Mouse (Mus musculus): Measurements from ENCODE around the gene Cdip1. TPM values are rescaled to one million over a fixed set of nuclear protein-coding genes. Genes with fewer than 3 reads are reported as not detected.
"Not testable (repeated sequence)": the region's sequence is repeated elsewhere in the genome, so short reads cannot be mapped to it uniquely, and the experiment has no call there.

Gene Cdip1
- 120 and 128 TPM in 2 replicates for polyA plus RNA-seq (2015; fragmentation: Nextera tagmentation; extraction: Ambion mirVana)

DNA sequence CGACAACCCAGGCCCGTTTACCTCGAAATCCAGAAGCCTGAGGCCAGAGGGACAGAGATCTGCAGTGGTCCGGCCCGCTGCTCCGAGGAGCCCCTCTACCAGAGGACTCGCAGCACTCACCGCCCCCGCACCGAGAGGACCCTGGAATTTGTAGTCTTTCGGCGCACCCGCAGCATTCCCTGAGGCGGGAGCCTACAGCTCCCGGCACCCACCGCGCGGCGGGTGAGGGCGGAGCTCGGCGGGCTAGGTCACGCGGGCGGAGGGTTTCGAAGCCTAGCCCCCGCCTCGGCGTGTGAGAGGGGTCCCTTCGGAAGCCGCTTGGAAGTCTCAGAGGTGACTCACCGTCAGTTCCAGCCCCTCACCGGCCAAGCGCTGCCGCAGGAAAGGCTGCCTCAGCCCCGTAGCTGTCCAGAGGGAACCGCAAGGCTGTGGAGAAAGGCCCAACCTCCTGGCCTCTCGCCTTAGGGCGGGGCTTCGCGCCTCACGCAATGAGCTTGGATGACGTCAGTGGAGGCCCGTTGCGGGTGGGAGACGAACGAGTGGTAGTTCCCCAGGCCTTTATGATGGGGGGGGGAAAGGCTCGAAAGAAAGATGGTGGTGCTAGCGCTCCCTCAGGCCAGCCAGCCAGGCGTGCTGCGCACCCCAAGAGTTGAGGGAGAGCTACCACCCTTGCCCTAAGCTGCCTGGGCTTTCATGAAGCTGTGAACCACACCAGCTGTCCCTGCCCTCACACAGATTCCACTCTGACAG, at the start of gene Cdip1:
Gene Cdip1 (minus strand): TSS at position 483 of the 750 bp plus-strand sequence.
- peak within 1 kb of the TSS; percentile 79 for H3K4me2 ChIP-seq
- H3K27ac ChIP-seq (replicated peaks) = peak within 1 kb of the TSS; percentile 99
- under 1% methylated on average over 51 of the region's 51 CpGs for WGBS
- H3K4me3 ChIP-seq = peak within 1 kb of the TSS; percentile 78
- H3K9me3 ChIP-seq = no peaks in the 10 kb centered on the region
- no peaks in the 10 kb centered on the region for H3K27me3 ChIP-seq (replicated peaks)
- ATAC-seq (ENCODE audit: extremely low read depth, insufficient number of reproducible peaks, low FRiP score, low TSS enrichment) = peak; percentile 96
- H3K36me3 ChIP-seq = peaks cover 6% of the 10 kb centered on the region; the same call in 1 of the 2 replicates
- H3K4me1 ChIP-seq = peaks cover 45% of the 10 kb centered on the region
- peak within 1 kb of the TSS; percentile 90 for H3K9ac ChIP-seq

DNA sequence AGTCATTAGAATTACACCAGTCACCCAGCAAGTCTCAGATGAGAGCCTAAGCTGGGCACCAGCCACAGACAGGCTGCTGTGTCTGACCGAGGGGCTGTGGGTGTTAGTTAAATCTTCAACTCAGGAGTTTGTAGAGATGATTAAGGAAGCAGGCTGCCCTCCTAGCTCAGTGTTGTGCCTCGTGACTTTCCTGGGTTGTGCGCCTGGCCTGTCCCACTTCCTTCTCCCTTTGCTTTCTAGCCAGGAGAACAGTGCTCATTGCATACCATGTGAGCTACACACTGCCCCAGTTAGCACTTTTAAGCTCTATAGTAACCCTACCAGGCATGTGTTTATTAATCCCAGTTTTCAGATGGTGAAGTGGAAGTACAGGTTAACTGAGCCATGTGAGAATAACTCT, 49.5 kb upstream of the Cdip1 start:
- no peak overlapping the region for H3K4me2 ChIP-seq
- no peak overlapping the region for H3K4me3 ChIP-seq
- WGBS = 67% methylated on average over 3 of the region's 3 CpGs
- no peaks in the 10 kb centered on the region for H3K9me3 ChIP-seq
- H3K27me3 ChIP-seq (replicated peaks) = no peaks in the 10 kb centered on the region
- no peak overlapping the region for H3K9ac ChIP-seq
- no peaks in the 10 kb centered on the region for H3K4me1 ChIP-seq
- ATAC-seq (ENCODE audit: extremely low read depth, insufficient number of reproducible peaks, low FRiP score, low TSS enrichment) = no peak
- H3K36me3 ChIP-seq = no peaks in the 10 kb centered on the region
- H3K27ac ChIP-seq (replicated peaks) = no peak overlapping the region

DNA sequence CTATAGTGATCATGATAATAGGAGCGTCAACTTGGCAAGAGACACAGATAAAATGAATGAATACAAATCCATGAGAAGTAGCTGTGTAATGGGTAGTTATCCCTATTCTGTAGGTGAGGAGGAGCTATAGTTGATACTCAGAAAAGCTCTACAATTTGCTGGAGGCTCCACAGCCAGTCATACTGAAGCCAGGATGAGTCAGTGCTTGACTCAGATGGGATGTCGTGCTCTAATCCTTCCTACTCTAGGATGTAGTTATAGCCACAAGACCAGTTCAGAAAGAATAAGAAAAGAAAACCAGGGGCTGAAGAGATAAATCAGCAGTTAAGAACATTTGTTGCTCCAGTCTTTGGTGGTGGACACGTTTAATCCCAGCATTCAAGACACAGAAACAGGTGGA, 47.5 kb upstream of the Cdip1 start:
- H3K9ac ChIP-seq = no peak overlapping the region
- ATAC-seq (ENCODE audit: extremely low read depth, insufficient number of reproducible peaks, low FRiP score, low TSS enrichment) = no peak
- WGBS = 68% methylated on average over 3 of the region's 3 CpGs

DNA sequence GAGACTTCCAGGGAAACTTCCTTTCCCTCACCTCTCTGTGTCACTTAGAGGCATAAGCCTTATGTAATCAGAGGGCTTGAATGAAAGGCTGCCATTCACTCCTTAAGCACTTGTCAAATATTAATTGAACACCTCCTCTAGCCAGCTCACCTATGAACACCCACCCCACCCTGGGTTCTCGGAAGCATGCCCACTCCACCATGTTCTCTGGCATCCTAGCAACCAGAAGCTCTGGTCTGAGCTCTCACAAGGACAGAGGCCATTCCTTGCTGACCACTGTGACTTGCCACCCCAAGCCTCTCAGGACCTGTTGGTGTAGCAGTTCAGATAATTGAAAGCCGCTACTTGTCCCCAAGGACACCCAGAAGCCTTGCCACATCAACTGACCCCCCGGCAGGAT, 45.1 kb upstream of the Cdip1 start, which contains the start of gene 4930562C15Rik:
Gene 4930562C15Rik (plus strand): TSS at position 226 of the 400 bp plus-strand sequence.
- Histone ChIP-seq H3K9ac (no peak within 1 kb of the TSS), H3K36me3 (no peaks in the 10 kb centered on the region), H3K9me3 (no peaks in the 10 kb centered on the region), H3K27me3 (replicated peaks) (peaks cover 4% of the 10 kb centered on the region; the same call in 1 of the 2 replicates), H3K27ac (replicated peaks) (no peak within 1 kb of the TSS), H3K4me3 (no peak within 1 kb of the TSS), H3K4me2 (no peak within 1 kb of the TSS), H3K4me1 (peaks cover 5% of the 10 kb centered on the region; the same call in 1 of the 2 replicates)
- WGBS = 74% methylated on average over 3 of the region's 3 CpGs
- no peak for ATAC-seq (ENCODE audit: extremely low read depth, insufficient number of reproducible peaks, low FRiP score, low TSS enrichment)

More for the DNA sequence above, 47.5 kb upstream of the Cdip1 start:
- Histone ChIP-seq H3K27me3 (replicated peaks) (peaks cover 4% of the 10 kb centered on the region; the same call in 1 of the 2 replicates), H3K36me3 (no peaks in the 10 kb centered on the region), H3K4me3 (no peak overlapping the region), H3K4me1 (no peaks in the 10 kb centered on the region), H3K27ac (replicated peaks) (no peak overlapping the region), H3K4me2 (no peak overlapping the region), H3K9me3 (no peaks in the 10 kb centered on the region)

DNA sequence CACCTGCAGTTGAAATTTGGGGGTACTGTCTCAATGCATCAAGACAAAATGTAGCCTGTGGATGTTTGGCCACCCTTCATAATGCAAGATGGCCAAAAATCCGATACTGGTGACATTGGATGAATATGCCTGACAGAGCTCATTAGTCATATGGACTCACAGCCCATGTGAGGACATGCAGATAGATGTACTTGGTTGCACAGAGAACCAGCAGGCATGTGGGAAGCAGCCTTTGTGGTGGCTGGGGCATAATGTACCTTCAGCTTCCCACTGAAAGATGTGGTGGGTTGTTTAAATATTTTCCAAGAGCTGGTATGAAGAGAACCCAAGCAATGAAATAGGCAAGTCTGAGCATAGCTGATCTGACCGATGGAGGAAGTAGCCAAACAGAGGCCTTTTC, 43.8 kb upstream of the Cdip1 start:
- no peak overlapping the region for H3K4me3 ChIP-seq
- no peak overlapping the region for H3K4me2 ChIP-seq
- no peak overlapping the region for H3K27ac ChIP-seq (replicated peaks)
- no peaks in the 10 kb centered on the region for H3K36me3 ChIP-seq
- H3K9me3 ChIP-seq = no peaks in the 10 kb centered on the region
- no peak overlapping the region for H3K9ac ChIP-seq
- H3K4me1 ChIP-seq = peaks cover 5% of the 10 kb centered on the region; the same call in 1 of the 2 replicates
- WGBS = 65% methylated on average over 2 of the region's 2 CpGs
- no peak for ATAC-seq (ENCODE audit: extremely low read depth, insufficient number of reproducible peaks, low FRiP score, low TSS enrichment)
- H3K27me3 ChIP-seq (replicated peaks) = peaks cover 4% of the 10 kb centered on the region; the same call in 1 of the 2 replicates

DNA sequence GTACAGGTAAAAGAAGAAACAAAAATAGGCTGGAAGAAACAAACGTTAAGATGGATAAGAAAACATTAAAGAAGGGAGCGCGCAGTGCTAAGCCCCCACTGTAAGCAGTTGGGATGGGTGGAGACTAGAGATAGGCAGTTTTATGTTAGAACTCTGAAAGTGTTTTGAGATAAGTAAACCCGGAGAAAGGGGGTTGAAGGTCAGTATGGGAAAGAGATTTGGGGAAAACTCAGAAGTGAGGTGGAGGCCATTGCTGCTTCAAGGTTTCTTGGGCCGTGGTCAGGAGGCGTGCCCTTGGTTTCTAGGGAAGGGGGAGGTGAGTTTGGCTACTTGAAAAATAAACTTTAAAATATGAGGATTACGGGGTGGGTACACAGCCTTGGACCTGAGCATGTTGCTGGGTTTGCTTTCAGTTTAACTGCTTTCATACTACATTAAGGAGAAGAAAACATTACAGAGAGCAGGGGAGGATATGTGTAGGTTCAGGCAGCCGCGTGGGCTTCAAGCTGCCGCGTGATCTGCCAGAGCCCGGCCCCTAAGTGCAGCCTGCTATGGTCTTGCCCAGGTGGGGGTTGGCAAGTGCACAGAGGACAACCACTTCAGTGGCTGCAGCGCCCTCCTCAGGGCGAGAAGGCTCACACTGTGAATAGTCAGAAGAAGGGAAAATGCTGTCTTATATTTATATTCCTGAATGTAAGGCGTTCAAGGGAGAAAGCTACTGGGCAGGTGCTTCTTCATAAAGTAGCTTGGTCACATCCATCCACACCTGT, 41.7 kb upstream of the Cdip1 start:
- Histone ChIP-seq H3K4me2 (no peak overlapping the region), H3K27ac (replicated peaks) (no peak overlapping the region), H3K9me3 (no peaks in the 10 kb centered on the region), H3K4me1 (peaks cover 5% of the 10 kb centered on the region; the same call in 1 of the 2 replicates), H3K27me3 (replicated peaks) (peaks cover 4% of the 10 kb centered on the region; the same call in 1 of the 2 replicates), H3K36me3 (no peaks in the 10 kb centered on the region), H3K4me3 (no peak overlapping the region), H3K9ac (no peak overlapping the region)
- 59% methylated on average over 15 of the region's 15 CpGs for WGBS
- ATAC-seq (ENCODE audit: extremely low read depth, insufficient number of reproducible peaks, low FRiP score, low TSS enrichment) = no peak

DNA sequence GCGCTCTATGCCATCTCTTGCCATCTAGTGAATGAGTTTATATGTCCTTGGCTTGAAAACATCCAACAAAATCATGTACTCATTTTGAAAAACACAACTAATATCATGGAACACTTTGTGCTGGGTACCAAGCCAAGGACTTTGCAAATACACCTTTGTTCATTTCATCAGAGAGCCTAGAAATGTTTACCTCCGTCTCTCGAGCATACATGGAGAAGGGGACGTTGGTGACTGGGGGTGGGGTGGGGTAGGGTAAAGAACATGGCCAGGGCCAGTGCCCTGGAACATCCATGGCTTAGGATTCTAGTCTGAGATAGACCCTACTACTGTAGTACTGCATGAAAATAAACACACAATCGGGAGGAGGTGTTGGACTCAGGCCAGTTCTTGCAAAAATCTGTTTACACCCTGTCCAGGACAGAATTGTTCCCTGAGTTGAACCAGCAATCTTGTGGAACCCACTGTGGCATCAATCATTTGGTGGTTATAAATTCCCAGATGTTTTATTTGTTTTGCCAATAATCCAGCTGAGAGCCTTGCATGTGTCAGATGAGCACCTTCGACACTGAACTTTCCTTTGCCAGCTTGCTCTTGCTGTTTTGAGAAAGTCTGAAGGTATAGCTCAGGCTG, 39.3 kb upstream of the Cdip1 start:
- Histone ChIP-seq H3K4me2 (no peak overlapping the region), H3K9ac (no peak overlapping the region), H3K36me3 (no peaks in the 10 kb centered on the region), H3K4me3 (no peak overlapping the region), H3K4me1 (peaks cover 5% of the 10 kb centered on the region; the same call in 1 of the 2 replicates), H3K27me3 (replicated peaks) (peaks cover 4% of the 10 kb centered on the region; the same call in 1 of the 2 replicates), H3K9me3 (no peaks in the 10 kb centered on the region), H3K27ac (replicated peaks) (no peak overlapping the region)
- WGBS = 75% methylated on average over 6 of the region's 6 CpGs
- ATAC-seq (ENCODE audit: extremely low read depth, insufficient number of reproducible peaks, low FRiP score, low TSS enrichment) = no peak

DNA sequence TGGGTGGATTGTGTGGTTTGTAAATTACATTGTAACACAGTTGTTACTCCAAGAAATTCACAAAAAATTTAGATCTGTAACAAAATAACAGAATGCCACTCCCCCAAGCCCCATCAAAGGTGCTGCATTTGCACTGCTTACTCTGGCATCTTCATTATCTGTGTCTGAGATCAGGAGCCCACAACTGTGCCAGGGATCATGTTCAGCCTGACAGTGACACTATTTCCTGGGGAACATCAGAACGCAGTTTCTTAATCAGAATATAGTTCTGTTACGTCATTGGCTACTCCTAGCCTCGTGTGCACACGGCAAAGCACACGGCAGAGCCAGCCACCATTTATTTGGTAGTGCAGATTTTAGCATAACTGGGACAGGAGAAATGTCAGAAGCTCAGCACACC, 37.5 kb upstream of the Cdip1 start:
- WGBS = 90% methylated on average over 5 of the region's 5 CpGs
- Histone ChIP-seq H3K27ac (replicated peaks) (no peak overlapping the region), H3K4me2 (no peak overlapping the region), H3K4me3 (no peak overlapping the region), H3K27me3 (replicated peaks) (no peaks in the 10 kb centered on the region), H3K9ac (no peak overlapping the region), H3K4me1 (peaks cover 5% of the 10 kb centered on the region; the same call in 1 of the 2 replicates), H3K36me3 (no peaks in the 10 kb centered on the region), H3K9me3 (no peaks in the 10 kb centered on the region)
- ATAC-seq (ENCODE audit: extremely low read depth, insufficient number of reproducible peaks, low FRiP score, low TSS enrichment) = no peak

DNA sequence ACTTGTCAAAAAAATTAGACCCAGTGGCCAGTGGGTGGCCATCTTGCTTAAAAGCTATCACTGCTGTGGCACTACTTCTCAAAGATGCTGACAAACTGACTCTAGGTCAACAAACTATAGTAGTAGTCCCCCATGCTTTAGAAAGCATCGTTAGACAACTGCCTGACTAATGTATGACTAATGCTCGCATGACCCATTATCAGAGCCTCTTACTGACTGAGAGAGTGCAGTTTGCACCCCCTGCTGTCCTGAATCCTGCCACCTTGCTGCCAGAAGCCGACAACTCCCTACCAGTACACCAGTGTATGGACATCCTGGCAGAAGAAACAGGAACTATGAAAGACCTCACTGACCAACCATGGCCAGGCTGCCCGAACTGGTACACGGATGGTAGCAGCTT, 34.4 kb upstream of the Cdip1 start:
- H3K9me3 ChIP-seq = peaks cover 18% of the 10 kb centered on the region
- WGBS = 75% methylated on average over 5 of the region's 5 CpGs
- not testable (repeated sequence) for H3K4me2 ChIP-seq; ATAC-seq (ENCODE audit: extremely low read depth, insufficient number of reproducible peaks, low FRiP score, low TSS enrichment); H3K27me3 ChIP-seq (replicated peaks); H3K4me3 ChIP-seq; H3K9ac ChIP-seq; H3K36me3 ChIP-seq; H3K4me1 ChIP-seq; H3K27ac ChIP-seq (replicated peaks)

DNA sequence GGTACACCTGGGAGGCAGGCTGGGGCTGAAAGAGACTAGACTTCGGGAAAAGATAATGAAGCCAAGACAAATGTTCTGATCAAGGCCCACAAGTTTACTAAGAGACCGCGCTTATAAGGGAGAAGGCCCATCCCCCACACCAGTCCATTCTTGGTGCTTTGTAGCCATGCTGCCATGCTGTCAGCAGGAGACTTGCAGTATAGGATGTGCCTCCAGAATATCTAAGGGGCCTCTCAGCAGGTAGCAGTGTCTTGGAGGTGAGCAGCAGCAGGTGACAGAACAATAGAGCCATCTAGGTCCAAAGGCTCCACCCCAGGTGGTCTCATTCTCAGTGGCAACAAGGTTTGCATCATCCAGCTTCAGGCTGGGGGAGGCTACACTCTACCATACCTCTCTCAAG, 28.3 kb upstream of the Cdip1 start:
- Histone ChIP-seq H3K4me1 (no peaks in the 10 kb centered on the region), H3K9me3 (peaks cover 22% of the 10 kb centered on the region), H3K27ac (replicated peaks) (no peak overlapping the region), H3K36me3 (no peaks in the 10 kb centered on the region), H3K4me2 (no peak overlapping the region), H3K9ac (no peak overlapping the region), H3K27me3 (replicated peaks) (no peaks in the 10 kb centered on the region), H3K4me3 (no peak overlapping the region)
- no peak for ATAC-seq (ENCODE audit: extremely low read depth, insufficient number of reproducible peaks, low FRiP score, low TSS enrichment)
- 82% methylated on average over 3 of the region's 3 CpGs for WGBS

DNA sequence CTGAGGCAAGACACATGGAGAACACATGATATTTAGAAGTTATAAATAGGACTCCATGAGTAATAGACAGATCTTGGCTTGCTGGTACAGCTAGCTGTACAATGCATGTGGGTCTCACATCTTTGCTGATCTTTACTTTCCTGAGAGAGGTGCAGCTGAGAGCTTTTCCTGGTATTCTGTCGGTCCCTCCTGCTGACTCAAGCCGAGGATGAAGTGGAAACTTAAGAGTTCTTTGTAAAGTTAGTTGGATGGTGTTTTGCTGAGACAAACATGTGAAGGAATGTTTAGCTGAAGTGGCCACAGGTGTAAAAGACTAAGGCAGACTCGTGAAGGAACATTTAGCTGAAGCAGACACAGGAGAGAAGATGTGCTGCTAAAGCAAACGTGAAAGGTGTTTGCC, 6.5 kb upstream of the Cdip1 start:
- 73% methylated on average over 4 of the region's 4 CpGs for WGBS
- Histone ChIP-seq H3K4me1 (no peaks in the 10 kb centered on the region), H3K9ac (no peak overlapping the region), H3K36me3 (no peaks in the 10 kb centered on the region), H3K4me2 (no peak overlapping the region), H3K4me3 (no peak overlapping the region), H3K27me3 (replicated peaks) (no peaks in the 10 kb centered on the region), H3K9me3 (no peaks in the 10 kb centered on the region), H3K27ac (replicated peaks) (no peak overlapping the region)
- ATAC-seq (ENCODE audit: extremely low read depth, insufficient number of reproducible peaks, low FRiP score, low TSS enrichment) = no peak

Measured in heart, embryonic 13.5 days (tissue).